Mouse (Mus musculus) gastrocnemius, postnatal 36 days (tissue): Measurements from ENCODE around the gene Gm5134. TPM values are rescaled to one million over a fixed set of nuclear protein-coding genes. Genes with fewer than 3 reads are reported as not detected.

ENCODE experiments used
- DNase-seq, 2 experiments: peaks; one replicate each; pipeline ENCODE4 v3.0.0; 2022
- intact Hi-C: fragments of 180-260 bp; cut with DNase I; formaldehyde crosslinking; loops from one replicate; pipeline ENCODE4 v1.15.1; 2025
- long read RNA-seq, 2 experiments: library from polyadenylated mRNA; stranded (forward); transcript quantifications; one replicate each; pipeline ENCODE4 v2.0.0; 2021
- total RNA-seq, 2 experiments: library from RNA; stranded (reverse); gene quantifications; 2 replicates each; pipeline ENCODE4 v1.2.3; 2021

The Gm5134 gene
- total RNA-seq, result not detected
- long read RNA-seq, experiment 1, partial matches to known transcripts, result 0 of 4 reads
- long read RNA-seq, experiment 1, other reads (novel, unspliced or antisense), result 4 of 4 reads
- long read RNA-seq, experiment 2, partial matches to known transcripts, result 0 of 1 reads
- long read RNA-seq, experiment 2, other reads (novel, unspliced or antisense), result 1 of 1 reads

- intact Hi-C loops, result loop anchor here (5.0 kb wide), 1 partner anchor 72 kb away; no protein-coding TSS in a partner anchor
- DNase-seq, result no peak
Observed at GRCm38 (mm10) chr10:75954381-75954811, at the start of gene Gm5134. TSS of gene Gm5134 (plus strand) at chr10:75954514.

DNA sequence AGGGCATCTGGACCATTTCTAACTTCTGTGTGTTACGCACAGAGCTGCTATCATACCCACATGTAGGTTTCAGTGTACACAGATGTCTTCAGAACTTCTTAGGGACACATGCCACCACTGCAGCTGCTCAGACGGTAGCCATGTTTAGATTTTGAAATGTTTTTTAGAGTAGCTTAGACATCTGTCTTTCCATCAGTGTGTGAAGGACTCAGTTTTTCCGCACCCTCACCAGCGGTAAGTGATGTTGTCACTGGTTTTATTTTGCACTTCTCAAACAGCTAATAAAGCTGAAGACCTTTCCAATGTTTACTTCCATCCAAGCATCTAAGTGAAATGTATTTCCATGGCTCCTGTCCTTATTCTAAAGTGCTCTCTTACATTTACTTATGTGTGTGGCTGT lies 47.4 kb upstream of the Gm5134 start:
- DNase-seq, result no peak
- intact Hi-C loops, result no loop called here

- no peak for DNase-seq
- intact Hi-C loops, result no loop called here
Observed at GRCm38 (mm10) chr10:75910698-75911097, 43.6 kb upstream of the Gm5134 start.

- DNase-seq, result no peak
- intact Hi-C loops, result no loop called here
Observed at GRCm38 (mm10) chr10:75913013-75913589, 41.2 kb upstream of the Gm5134 start.

DNA sequence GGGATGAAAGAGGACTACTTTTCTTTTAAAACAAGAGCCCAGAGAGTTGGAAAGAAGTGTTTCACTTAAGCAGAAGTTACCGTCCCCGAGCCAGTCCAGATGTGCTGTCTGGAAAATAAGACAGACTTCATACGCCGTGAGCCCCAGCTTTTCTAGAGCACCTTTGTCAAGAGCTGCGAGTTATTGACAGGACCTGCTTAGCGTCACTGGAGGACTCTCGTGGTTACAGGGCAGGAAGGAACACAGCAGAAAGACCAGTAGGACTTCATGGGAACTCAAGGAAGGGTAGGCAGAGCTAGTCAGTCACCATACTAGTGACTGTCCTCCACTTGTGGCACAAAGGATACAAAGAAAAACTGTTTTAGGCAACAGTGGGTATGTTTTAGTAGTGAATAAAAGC lies 38.8 kb upstream of the Gm5134 start:
- intact Hi-C loops, result no loop called here
- DNase-seq, result no peak

DNA sequence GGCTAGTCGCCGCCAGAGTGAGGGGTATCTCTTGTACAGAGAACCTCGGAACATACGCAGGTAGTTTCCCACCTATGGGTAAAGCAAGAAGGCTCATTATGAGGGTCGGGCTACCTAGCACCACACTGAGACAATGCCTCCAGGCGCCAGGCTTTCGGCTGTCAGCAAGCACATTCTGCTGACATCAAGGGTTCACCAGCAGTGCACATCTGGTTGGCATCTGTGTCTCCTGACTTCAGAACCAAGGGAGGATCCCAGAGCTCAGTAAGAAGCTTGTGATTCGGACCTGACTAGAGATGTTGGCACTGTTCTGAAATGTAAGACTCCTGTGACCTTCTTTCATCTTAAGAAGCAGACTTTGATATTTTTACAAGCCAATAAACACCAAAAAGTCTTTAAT lies 37.5 kb upstream of the Gm5134 start:
- no peak for DNase-seq
- intact Hi-C loops, result no loop called here

- DNase-seq, result no peak
- intact Hi-C loops, result no loop called here
Observed at GRCm38 (mm10) chr10:75919026-75919425, 35.3 kb upstream of the Gm5134 start.

DNA sequence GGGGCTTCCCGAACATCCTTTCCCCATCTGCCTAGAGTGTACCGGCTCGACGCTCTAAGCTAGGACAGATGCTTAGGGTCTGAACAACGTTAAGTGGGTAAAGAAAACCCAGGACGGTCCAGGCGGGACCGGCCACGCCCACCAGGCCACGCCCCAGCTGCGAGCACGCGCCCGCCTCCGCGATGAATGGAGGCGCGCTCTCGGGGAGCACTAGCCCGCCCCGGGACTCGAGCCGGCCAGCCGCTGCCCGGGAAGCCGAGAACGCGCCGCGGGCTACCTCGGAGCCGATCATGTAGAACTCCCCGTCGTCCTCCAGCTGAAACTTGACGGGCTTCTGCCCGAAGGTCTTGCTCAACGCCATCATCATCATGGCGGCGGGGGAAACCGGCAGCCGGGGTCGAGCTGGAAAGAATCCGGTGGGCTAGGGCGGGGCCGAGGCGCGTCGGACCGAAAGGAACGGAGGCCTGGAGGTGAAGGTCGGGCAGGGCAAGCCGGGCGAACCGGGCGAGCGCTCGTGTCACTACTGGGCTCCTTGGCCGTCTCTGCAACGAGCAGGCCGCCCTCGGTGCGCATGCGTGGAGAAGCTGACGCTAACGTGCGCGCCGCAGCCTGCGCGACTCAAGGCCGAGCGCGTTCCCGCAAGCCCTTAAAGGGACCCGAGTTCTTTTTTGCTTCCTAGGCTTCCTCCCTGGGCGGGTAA lies 33.1 kb upstream of the Gm5134 start, which contains the start of gene Smarcb1:
Gene Smarcb1, minus strand, starts transcription at position 592 of the 700 bp plus-strand sequence.
- intact Hi-C loops, result no loop called here
- DNase-seq, result peak; percentile 91 to 95

DNA sequence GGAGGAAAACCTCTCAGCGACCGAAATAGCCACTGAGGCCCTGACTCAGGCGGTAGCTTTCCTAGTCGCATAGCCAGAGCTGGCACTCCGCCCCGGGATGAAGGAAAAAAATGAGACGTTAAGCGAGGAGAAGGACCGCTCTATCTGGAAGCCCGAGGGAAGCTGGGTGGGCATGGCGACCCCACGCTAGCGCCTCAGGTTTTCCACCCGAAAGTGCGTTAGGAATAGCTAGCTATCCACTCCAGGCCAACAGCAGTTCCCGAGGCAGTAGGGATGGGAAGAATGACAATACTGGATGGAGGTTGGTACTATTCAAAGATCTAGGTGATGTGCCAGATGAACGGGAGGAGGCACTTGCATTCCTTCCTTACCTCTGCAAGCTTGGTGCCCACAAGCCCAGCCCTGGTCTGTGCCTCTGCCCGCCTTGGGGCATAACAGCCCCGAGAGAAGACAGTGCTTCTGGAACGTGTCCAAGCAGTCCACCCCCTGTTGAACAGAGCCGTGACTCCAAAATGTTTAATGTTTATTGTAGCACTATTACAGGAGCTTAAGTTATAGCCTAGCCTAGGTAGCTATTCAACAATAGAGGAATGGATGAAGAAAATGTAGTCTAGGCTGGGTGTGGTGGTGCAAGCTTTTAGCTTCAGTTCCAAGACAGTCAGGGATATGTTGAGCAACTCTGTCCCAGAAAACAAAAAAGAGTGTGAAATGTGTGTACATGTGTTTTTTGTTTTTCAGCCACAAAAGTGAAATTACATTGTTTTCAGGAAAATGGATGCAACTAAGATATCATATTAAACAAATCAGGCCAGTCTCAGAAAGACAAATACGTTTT lies 32.4 kb upstream of the Gm5134 start:
- DNase-seq, result no peak
- intact Hi-C loops, result loop anchor here (2.0 kb wide), 1 partner anchor 23 kb away; no protein-coding TSS in a partner anchor

DNA sequence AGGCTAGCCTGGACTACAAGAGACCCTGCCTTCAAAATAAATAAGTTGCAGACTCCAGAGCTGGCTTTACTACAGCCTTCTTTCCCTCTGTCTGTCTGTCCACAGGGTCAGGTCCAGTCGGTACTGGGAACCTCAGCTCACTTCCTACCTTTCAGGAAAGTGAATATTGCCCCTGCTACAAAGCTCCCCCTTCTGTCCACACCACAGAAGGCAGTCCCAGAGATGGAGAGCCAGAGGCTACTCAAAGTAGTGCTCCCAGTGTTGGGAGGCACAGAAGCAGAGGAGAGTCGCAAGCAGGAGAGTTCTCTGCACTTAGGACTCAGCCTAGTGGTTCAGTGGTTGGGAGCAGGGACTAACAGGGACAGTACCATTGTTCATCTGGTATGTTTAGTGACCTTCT lies 30.0 kb upstream of the Gm5134 start:
- intact Hi-C loops, result no loop called here
- DNase-seq, result no peak

DNA sequence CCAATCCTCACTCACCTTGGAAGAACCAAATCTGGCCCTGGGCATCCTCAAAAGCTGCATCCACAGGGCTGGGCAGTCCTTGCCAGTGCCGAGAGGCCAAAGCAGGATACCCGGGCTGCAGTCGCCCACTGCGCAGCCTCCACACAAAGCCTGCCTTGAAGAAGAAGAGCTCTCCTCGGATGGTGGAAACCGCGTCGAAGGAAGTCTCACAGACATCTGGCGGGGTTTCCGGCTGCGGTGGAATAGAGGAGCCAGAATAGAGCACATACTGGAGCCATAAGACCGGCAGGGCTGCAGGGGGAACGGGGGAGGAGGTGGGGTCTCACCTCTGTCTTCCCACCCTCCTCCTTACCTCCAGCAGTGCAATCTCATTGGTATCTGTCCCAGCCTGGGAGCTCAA lies 27.9 kb upstream of the Gm5134 start:
- DNase-seq, result no peak
- intact Hi-C loops, result no loop called here

GRCm38 (mm10) chr10:75930304-75930703 lies 24.0 kb upstream of the Gm5134 start:
- intact Hi-C loops, result no loop called here
- no peak for DNase-seq

GRCm38 (mm10) chr10:75931311-75931710 lies 23.0 kb upstream of the Gm5134 start:
- intact Hi-C loops, result no loop called here
- DNase-seq, result peak in 1 of 2 experiments; percentile 15

GRCm38 (mm10) chr10:75932081-75932678 lies 22.1 kb upstream of the Gm5134 start:
- peak in 1 of 2 experiments; percentile 43 for DNase-seq

GRCm38 (mm10) chr10:75932891-75933290 lies 21.4 kb upstream of the Gm5134 start, which contains the start of gene Chchd10:
TSS of gene Chchd10 (plus strand) at chr10:75933130.
- DNase-seq, result no peak
- intact Hi-C loops, result no loop called here

More at GRCm38 (mm10) chr10:75932081-75932678, 22.1 kb upstream of the Gm5134 start:
- intact Hi-C loops, result no loop called here

- no peak for DNase-seq
- intact Hi-C loops, result no loop called here
Observed at GRCm38 (mm10) chr10:75934991-75935390, 19.3 kb upstream of the Gm5134 start.

DNA sequence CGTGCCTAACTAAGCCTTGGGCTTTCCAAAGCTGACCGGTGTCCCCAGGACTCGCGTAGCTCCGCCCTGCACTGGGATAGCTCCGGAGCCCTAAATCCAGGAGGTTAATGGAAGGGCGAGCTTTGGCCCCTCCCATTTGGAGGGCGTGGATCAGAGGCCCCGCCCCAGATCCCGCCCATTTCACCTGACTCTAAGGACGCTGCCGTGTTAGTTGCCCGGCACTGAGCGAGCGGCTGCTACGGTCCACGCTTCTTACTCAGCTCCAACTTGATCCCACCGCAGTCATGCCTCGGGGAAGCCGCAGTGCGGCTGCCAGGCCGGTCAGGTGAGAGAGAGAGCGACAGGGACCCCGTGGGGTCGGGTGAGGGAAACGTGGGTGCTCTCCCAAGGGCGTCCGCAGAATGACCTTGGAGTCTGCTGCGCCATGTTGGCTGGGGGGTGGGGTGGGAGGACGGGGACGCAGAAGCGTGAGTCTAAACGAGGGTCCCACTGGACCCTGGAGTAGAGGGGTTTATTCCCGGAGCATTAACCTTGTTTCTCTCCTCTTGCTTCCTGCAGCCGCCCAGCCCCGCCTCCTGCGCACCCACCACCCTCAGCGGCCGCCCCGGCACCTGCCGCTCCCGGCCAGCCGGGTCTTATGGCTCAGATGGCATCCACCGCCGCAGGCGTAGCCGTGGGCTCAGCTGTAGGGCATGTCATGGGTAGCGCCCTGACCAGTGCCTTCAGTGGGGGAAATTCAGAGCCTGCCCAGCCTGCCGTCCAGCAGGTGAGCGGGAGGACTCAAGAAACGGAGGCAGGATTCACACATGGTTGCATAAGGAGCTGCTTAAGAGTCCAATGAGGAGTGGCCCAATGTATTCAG lies 18.4 kb upstream of the Gm5134 start, which contains the start of gene Mmp11:
Gene Mmp11, minus strand, starts transcription at position 817 of the 862 bp plus-strand sequence.
- intact Hi-C loops, result no loop called here

DNA sequence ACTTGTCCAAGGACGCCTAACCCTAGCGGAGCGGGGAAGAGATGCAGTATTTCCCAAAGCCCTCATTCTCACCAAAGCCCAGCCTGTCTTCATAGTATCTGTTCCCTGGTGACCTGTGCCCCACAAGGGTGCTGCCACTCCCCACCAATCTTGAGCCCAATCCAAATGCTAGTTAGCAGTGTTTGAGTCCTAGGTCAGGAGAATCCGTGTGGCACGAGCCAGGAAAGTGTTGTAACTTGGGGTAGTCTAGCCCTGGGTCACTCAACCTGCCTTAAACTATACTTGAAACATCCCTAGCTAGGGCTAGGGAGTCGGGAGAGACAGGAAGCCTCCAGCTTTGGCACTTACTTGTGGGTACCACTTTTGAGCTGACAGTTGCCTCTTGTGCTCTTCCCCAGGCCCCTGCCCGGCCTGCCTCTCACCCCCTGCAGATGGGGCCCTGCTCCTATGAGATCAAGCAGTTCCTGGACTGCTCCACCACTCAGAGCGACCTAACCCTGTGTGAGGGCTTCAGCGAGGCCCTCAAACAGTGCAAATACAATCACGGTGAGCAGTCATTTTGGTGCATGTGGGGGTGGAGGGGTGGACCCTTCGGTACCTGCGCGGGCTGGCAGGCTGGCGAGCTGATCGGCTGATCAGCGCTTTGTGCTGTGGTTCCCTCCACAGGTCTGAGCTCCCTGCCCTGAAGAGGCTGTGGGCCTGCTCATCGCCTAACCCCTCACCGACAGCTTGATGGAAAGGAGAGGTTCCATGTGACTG lies 17.2 kb upstream of the Gm5134 start:
- peak in 1 of 2 experiments; percentile 20 for DNase-seq
- intact Hi-C loops, result no loop called here

More for the DNA sequence above, 18.4 kb upstream of the Gm5134 start, which contains the start of gene Mmp11:
- DNase-seq, result peak; percentile 51 to 61
